Mouse (Mus musculus) liver, adult (tissue): ENCODE results near the gene Elmo1.

ENCODE experiments used
- GATA4 ChIP-seq: IDR thresholded peaks from 2 replicates; pipeline ENCODE4 v1.6.1; 2014; ENCODE audit warnings: mild to moderate bottlenecking, low read length; ENCODE audit not compliant: insufficient replicate concordance

The Elmo1 gene

DNA sequence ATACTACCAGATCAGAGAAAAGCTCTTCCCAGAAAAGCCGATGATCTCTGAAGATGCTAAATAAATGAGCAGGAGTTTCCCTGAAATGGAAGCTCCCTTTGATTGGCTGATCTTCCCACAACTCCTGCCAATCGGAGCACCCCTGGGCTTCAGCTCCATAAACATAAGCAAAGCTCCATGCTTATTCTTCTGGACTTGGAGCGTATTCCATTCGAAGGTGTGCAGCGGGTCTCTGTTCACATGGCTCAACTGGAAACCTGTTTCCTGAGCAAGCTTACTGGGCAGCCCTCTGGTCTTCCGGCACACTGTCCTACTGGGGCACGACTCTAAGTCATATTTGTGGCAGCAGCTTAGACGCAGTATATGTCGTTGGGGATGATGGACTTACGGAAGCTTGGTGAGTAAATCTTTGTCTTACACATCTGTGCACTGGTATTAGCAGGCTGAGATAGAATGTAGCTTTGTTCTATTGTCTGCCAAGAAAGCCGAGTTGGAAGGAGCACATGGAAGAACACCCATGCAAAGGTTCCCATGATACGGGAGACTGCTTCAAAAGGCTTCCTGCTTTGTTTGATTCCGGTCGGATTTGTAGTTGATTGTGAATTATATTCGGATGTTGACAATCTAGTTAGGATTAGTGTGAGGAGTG, 382.6 kb downstream of the Elmo1 start:
- no peak for TF ChIP-seq GATA4

DNA sequence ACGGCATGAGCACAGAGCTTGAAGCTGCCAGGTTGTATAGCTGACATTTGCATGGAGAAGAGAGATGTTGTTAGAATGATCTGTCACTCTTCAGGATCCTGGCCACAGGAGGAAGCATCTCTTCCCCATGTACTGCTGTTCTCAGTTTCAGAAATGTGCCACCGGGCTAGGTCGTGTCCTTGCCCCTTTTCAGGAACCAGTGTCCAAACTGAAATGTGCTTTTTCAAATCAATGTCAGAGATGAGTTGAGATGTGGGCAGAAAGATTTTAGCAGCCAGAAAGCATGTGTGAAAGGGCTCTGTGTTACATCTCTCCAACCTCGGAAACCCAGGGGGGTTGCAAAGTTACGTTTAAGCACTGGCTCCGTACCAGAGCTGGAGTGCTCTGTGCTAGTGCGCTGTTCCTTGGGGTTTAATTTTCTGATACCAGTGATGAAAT, 383.3 kb downstream of the Elmo1 start:
- TF ChIP-seq GATA4, result no peak

- TF ChIP-seq GATA4, result no peak
These were observed 384.2 kb downstream of the Elmo1 start for GRCm38 (mm10) chr13:20474600-20474999.

GRCm38 (mm10) chr13:20481805-20482204, 391.4 kb downstream of the Elmo1 start:
- TF ChIP-seq GATA4, result no peak

- TF ChIP-seq GATA4, result no peak
These were observed 398.7 kb downstream of the Elmo1 start for GRCm38 (mm10) chr13:20489110-20489509.

GRCm38 (mm10) chr13:20489698-20490417, 399.5 kb downstream of the Elmo1 start:
- no peak for TF ChIP-seq GATA4

- TF ChIP-seq GATA4, result no peak
These were observed 400.6 kb downstream of the Elmo1 start for GRCm38 (mm10) chr13:20490860-20491594.

DNA sequence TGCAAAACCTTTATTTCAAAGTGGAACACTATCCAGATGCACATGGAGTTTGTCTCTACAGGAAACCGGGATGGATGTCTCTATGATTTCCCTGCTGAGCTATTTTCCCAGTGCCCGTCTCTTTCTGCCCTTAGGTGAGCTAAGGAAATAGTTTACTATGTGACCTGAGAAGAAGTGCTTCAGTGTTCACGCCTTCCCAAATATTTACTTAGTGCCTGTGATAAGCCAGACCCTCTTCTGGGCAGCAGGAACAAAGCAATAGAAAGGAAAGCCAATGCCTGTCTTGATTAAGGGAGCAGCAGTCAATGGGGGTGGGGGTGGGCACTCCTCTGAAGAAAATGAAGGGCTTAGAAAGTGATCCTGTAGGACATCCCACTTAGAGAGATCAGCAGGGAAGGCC, 401.3 kb downstream of the Elmo1 start:
- TF ChIP-seq GATA4, result no peak

DNA sequence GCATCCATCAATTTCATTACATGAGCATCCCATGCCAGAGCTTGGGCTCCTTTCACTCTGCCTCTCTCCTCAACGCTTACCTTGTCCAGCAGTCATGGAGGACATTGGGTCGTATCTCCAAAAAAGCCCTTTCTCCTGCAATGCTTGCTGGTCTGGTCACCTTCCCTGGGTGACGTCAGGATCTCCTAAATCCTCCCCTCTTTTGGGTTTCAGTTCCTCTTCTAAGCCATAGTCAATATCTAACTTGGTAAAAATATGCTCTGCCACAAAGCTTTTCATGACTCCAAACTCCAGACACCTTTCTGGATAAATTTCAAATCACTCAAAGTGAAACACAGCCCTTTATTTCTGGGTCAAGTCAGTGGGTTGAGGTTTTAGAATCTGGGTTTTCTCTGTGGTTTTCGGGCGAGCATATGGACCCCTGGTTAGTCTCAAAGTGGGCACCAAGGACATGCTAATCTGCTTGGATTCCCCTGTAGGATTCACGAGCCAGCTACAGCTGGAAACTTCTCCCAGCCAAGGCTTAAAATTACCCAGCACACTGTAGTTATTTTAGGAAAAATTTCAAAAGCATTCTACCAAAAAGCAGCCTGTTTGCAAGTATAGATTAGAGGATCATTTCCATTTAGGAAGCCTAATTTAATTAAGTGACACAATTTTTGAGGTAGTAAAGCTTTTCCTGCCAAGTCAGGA, 403.8 kb downstream of the Elmo1 start:
- TF ChIP-seq GATA4, result no peak

DNA sequence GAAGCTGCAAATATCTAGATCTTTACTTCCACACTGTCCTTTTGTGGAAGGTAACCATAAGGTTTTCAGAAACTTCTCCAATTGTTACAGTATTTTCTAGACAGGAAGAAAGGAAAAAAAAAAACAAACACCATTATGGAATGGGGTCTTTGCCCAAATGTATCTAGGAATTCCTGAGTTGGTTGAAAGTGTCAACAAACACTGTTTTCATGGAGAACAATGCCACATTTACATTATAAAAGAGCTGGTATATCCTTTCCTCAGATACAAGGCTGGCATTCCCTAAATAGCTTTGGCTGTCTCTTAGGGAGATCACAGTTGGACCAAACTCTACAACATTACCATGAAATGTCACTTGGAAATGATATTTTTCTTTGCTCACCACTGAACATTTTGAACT, 411.5 kb downstream of the Elmo1 start:
- TF ChIP-seq GATA4, result no peak

DNA sequence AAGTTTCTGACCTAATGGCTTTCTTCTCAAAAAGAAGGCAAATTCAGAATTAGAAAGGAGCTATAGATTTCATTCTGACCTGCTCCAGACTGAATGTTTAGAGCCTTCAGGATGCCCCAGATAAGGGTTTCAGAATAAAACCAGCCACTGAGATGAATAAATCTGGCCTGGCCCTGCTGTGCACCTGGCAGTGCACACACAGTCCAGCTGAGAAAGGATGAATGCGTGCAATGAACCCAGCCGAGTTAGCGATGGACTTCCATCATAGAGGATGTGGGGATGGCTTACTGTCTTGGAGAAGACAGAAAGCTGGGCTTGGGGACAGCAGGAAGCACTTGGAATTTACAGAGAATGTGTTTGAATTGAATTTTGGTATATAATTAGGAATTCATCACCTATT, 413.0 kb downstream of the Elmo1 start:
- TF ChIP-seq GATA4, result no peak

GRCm38 (mm10) chr13:20507381-20508129, 417.2 kb downstream of the Elmo1 start:
- no peak for TF ChIP-seq GATA4

GRCm38 (mm10) chr13:20511026-20511425, 420.6 kb downstream of the Elmo1 start:
- no peak for TF ChIP-seq GATA4

DNA sequence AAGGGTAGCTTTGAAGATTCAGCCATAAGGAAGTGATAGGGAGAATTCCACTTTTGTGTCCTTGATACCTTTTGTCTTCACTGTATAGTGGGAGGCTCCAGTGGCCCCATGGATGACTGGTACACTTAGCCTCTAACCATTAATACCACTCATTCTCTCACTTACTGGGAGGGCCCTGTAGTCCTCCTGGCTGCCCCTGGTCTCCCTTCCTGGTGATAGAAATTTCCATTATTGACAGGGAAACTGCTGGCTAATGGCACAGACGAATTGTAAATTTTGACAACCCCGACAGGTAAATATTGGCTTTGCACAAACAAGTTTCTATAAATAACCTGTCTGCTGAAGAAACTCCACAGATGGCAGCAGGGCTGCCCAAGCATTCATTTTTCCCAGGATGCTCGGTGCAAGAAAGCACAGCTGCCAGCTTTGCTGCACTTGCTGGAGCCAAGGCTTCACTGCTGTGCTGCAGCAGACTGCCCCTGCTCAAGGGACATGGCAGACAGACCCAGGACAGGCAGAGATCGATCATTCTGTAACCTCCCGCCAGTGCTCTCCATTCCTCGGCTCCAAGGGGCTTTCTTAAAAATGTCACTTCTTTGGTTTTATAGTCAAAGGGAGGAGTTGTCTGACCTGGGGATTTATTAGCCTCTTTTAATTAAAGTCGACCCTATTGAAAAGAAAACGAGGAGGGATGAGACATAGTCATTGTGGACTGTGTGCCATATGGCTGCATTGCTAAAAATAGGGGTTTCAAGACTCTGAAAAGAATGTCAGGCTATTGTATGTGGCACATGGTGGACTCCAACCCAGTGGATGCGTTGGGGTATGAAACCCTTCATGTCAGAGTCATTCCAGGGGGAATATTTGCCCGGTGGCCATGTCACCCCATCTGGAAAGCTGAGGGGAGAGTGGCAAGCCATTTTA, 422.2 kb downstream of the Elmo1 start:
- no peak for TF ChIP-seq GATA4

DNA sequence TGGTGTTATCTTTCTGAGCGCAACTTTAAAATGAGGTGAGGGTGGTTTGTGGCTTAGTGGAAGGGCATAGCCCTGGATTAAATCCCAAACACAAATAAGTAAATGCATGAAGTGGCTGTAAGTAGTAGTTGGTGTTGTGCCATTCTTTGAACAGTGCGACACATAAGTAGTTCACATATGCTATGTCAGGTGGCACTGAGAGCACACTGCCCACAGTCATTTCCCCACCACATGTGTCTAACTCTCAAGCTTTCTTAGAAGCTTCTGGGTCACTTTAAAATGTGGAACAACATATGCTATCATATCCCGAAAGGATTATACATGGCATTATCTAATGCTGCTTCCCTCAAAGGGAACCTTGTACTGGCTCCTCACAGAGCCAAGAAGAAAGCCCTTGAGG, 424.3 kb downstream of the Elmo1 start:
- no peak for TF ChIP-seq GATA4
